Mouse (Mus musculus) hindbrain, embryonic 16.5 days (tissue): ENCODE measurements around the gene Spats2. TPM values are rescaled to one million over a fixed set of nuclear protein-coding genes. Genes with fewer than 3 reads are reported as not detected.
"Not testable (repeated sequence)": the region's sequence is repeated elsewhere in the genome, so short reads cannot be mapped to it uniquely, and the experiment has no call there.

Experiments
- ATAC-seq: fragments of 200-750 bp; cut with Nextera tagmentation; 2 replicates; pipeline ENCODE4 v1.8.0; 2017; ENCODE audit warnings: moderate TSS enrichment, moderate library complexity
- H3K27ac ChIP-seq: fragments of 300-500 bp; sonication (generic); 2 replicates; pipeline ENCODE4 v1.5.1; 2014; ENCODE audit warnings: low read depth, mild to moderate bottlenecking, control low read depth, low read length, moderate library complexity
- H3K27me3 ChIP-seq: fragments of 300-500 bp; sonication (generic); replicated peaks from 2 replicates; pipeline ENCODE4 v1.6.1; 2014; ENCODE audit warnings: low read length; ENCODE audit not compliant: control insufficient read depth, insufficient read depth
- H3K36me3 ChIP-seq: fragments of 300-500 bp; sonication (generic); 2 replicates; pipeline ENCODE4 v1.6.1; 2014; ENCODE audit warnings: mild to moderate bottlenecking, low read length, moderate library complexity, mixed read lengths; ENCODE audit not compliant: control insufficient read depth, insufficient read depth
- H3K4me1 ChIP-seq: fragments of 300-500 bp; sonication (generic); 2 replicates; pipeline ENCODE4 v1.6.1; 2014; ENCODE audit warnings: low read depth, low read length; ENCODE audit not compliant: control insufficient read depth, insufficient read depth
- H3K4me2 ChIP-seq: fragments of 300-500 bp; sonication (generic); 2 replicates; pipeline ENCODE4 v1.6.1; 2014; ENCODE audit warnings: mild to moderate bottlenecking, low read length, control low read depth, moderate library complexity
- H3K4me3 ChIP-seq: fragments of 300-500 bp; sonication (generic); 2 replicates; pipeline ENCODE4 v1.5.1; 2014; ENCODE audit warnings: mild to moderate bottlenecking, low read length, control low read depth, moderate library complexity
- H3K9ac ChIP-seq: fragments of 300-500 bp; sonication (generic); 2 replicates; pipeline ENCODE4 v1.6.1; 2014; ENCODE audit warnings: low read depth, mild to moderate bottlenecking, control low read depth, low read length, moderate library complexity
- H3K9me3 ChIP-seq: fragments of 300-500 bp; sonication (generic); 2 replicates; pipeline ENCODE4 v1.6.1; 2014; ENCODE audit warnings: mild to moderate bottlenecking, low read length, moderate library complexity; ENCODE audit not compliant: control insufficient read depth
- WGBS: fragments of 180-500 bp; shearing (Covaris S2); extraction: QIAGEN DNeasy Blood & Tissue Kit; methylation state at CpG from one replicate; pipeline ENCODE4 v1.1.7; 2014; 5-methylcytosine and 5-hydroxymethylcytosine counted together
- polyA plus RNA-seq: library from polyadenylated mRNA; unstranded; fragments of >200 nt; fragmentation: Nextera tagmentation; extraction: Ambion mirVana; gene quantifications from 2 replicates; pipeline ENCODE4 v1.2.1, GENCODE M21; 2015

Gene Spats2
- 23.8 and 28.8 TPM in 2 replicates for polyA plus RNA-seq

DNA sequence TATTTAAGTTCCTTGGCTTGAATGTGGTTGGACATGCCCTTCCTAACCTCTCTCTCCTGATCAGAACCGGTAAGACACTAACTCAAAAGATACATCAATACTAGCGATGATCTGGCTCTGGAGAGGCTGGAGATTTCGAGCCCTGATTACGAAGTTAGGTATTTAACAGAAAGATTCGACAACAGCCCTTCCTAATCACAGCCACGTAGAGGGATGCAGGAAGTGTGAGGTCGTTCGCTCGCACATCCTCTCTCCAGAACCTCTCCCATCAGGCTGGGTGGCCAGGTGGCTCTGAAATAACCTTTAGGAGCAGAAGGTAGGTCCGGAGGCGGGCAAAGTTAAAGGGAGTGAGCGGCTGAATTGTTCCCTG, at the start of gene Spats2:
TSS of gene Spats2 (plus strand) at position 206 of the 370 bp plus-strand sequence.
- H3K4me2 ChIP-seq = peak within 1 kb of the TSS; percentile 95
- H3K4me1 ChIP-seq = peaks cover 19% of the 10 kb centered on the region
- peak within 1 kb of the TSS; percentile 88 for H3K9ac ChIP-seq
- H3K27me3 ChIP-seq = no peaks in the 10 kb centered on the region
- peak within 1 kb of the TSS; percentile 73 for H3K4me3 ChIP-seq
- H3K9me3 ChIP-seq = no peaks in the 10 kb centered on the region
- 4% methylated on average over 12 of the region's 12 CpGs for WGBS
- no peak for ATAC-seq
- peak within 1 kb of the TSS; percentile 95 for H3K27ac ChIP-seq
- H3K36me3 ChIP-seq = no peaks in the 10 kb centered on the region

DNA sequence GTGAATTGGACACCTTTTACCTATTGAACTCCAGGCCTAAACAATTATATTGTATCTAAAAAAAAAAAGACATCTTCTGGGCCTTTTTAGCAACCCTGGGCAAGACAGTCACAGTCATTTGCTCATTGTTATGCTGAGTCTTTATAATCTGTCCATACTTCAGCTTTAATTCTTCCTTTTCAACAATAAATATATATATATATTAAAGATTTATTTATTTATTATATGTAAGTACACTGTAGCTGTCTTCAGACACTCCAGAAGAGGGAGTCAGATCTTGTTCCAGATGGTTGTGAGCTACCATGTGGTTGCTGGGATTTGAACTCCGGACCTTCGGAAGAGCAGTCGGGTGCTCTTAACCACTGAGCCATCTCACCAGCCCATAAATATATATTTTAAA, 49.7 kb upstream of the Spats2 start:
- not testable (repeated sequence) for H3K27ac ChIP-seq, H3K9me3 ChIP-seq, H3K36me3 ChIP-seq, ATAC-seq, H3K9ac ChIP-seq, H3K27me3 ChIP-seq, H3K4me2 ChIP-seq, H3K4me3 ChIP-seq
- peaks cover 13% of the 10 kb centered on the region for H3K4me1 ChIP-seq
- WGBS = 98% methylated on average over 3 of the region's 3 CpGs

DNA sequence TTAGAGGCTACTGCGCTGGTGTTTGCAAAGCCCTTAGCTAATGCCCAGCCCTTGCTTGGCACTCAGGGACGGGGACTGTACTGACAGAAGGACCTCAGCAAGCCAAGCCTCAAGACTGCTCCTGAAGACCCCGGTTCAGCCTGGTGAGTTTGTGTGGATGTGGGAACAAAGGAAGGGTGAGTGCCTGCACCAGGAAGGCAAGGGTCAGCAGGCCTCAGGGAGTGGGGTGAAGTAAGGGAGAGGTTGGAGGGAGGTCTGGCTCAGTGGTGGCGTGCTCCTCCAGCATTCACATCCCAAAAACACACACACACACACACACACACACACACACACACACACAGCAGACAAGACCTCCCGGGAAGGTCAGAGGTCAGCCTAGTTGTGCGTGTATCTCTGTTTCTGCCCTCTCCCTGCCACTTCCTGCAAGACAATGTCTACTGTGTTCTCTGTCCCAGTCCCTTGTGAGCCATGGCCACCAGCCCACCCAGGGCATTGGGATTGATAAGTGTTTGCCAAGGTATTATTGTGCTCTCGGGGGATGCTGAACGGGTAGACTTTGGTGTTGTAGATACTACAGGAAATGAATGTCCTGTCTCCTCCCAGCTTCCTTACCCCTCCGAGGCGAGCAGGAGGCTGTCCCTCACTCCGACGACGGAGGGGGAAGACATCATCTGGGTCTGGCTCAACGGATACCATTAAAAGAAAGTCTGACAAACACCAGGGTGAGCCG, 47.4 kb upstream of the Spats2 start:
- Histone ChIP-seq H3K4me3 (no peak overlapping the region), H3K4me2 (no peak overlapping the region), H3K9ac (no peak overlapping the region), H3K27me3 (no peaks in the 10 kb centered on the region), H3K36me3 (no peaks in the 10 kb centered on the region), H3K4me1 (peaks cover 13% of the 10 kb centered on the region), H3K9me3 (no peaks in the 10 kb centered on the region), H3K27ac (no peak overlapping the region)
- no peak for ATAC-seq
- WGBS = 82% methylated on average over 15 of the region's 15 CpGs

DNA sequence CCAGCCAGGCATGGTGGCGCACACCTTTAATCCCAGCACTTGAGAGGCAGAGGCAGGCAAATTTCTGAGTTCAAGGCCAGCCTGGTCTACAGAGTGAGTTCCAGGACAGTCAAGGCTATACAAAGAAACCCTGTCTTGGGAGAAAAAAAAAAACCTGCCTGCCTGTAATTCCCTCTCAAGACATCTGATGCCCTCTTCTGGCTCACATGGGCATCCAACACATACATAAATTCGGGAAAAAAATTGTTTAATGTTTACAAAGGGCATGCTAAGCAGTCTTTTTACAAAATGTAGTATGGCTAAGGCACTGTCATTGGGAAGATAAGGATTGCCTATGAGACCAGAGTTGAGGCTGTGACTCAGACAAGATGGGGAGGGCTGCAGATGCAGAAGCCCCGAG, 45.9 kb upstream of the Spats2 start:
- Histone ChIP-seq H3K4me1 (peaks cover 9% of the 10 kb centered on the region), H3K4me2 (no peak overlapping the region), H3K36me3 (no peaks in the 10 kb centered on the region), H3K27me3 (peaks cover 5% of the 10 kb centered on the region), H3K27ac (no peak overlapping the region), H3K4me3 (no peak overlapping the region), H3K9me3 (no peaks in the 10 kb centered on the region), H3K9ac (no peak overlapping the region)
- ATAC-seq = no peak
- 91% methylated on average over 3 of the region's 3 CpGs for WGBS

DNA sequence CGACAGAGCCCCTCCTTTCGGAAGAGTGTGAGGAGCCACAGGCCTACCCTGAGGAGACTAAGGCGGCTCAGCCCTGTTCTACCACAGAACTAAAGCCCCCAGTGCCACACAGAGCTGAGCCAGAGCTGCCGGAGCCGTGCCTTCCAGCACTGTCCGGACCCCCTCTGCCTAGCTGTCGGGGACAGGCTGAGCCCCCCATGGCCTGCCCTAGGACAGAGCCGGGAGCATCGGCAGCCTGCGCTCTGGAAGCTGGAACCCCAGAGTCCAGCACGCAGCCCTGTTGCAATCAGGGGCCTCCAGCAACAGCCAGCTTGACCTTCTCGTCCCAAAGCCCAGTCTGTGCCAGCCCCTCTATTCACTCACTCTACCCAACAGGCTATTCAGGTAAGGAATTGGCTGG, 43.4 kb upstream of the Spats2 start:
- ATAC-seq = no peak
- no peak overlapping the region for H3K4me3 ChIP-seq
- H3K4me1 ChIP-seq = no peaks in the 10 kb centered on the region
- H3K27ac ChIP-seq = no peak overlapping the region
- H3K9ac ChIP-seq = no peak overlapping the region
- H3K27me3 ChIP-seq = peaks cover 24% of the 10 kb centered on the region
- WGBS = 95% methylated on average over 12 of the region's 12 CpGs
- H3K9me3 ChIP-seq = no peaks in the 10 kb centered on the region
- no peaks in the 10 kb centered on the region for H3K36me3 ChIP-seq
- H3K4me2 ChIP-seq = no peak overlapping the region

DNA sequence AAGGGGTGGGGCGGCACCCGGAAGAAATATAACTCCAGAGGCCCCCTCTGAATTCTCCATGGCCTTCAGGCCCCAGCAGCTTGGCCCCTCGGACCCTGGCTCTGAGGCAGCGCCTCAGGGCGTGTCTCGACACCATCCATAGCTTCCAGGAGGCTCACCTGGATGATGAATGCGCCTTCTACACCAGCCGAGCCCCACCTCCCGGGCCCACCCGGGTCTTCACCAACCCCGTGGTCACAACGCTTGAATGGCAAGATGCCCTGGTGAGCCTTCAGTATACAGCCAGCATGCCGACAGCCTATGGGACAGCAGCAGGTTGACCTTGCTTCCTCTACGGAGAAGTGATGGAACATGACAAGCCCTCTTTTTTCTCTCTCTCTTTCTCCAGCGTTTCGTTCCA, 42.9 kb upstream of the Spats2 start:
- H3K4me3 ChIP-seq = no peak overlapping the region
- WGBS = 89% methylated on average over 15 of the region's 16 CpGs
- no peaks in the 10 kb centered on the region for H3K9me3 ChIP-seq
- no peaks in the 10 kb centered on the region for H3K4me1 ChIP-seq
- H3K9ac ChIP-seq = no peak overlapping the region
- no peak overlapping the region for H3K27ac ChIP-seq
- peaks cover 29% of the 10 kb centered on the region for H3K27me3 ChIP-seq
- H3K4me2 ChIP-seq = no peak overlapping the region
- H3K36me3 ChIP-seq = no peaks in the 10 kb centered on the region
- no peak for ATAC-seq

DNA sequence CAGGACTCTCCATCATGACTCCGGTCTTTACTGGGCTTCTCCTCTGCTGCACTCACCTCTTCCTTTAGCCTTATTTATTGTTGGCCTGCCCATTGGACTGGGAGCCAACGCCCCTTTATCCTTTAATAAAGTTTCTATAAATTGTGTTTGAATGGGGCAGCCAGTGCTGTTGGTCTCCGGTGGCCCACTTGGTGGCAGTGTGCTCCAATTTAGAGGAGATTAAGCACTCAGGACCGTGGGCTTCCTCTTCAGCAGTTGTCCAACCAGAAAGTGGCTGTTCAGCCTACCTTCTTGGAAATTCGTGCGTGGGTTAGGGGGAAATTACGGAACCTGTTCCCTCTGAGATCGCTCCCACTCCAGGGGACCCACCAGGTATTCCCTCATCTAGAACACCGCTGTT, 42.5 kb upstream of the Spats2 start:
- WGBS = 66% methylated on average over 9 of the region's 9 CpGs
- H3K4me1 ChIP-seq = peaks cover 3% of the 10 kb centered on the region; the same call in 1 of the 2 replicates
- peaks cover 29% of the 10 kb centered on the region for H3K27me3 ChIP-seq
- no peak for ATAC-seq
- no peaks in the 10 kb centered on the region for H3K36me3 ChIP-seq
- H3K27ac ChIP-seq = no peak overlapping the region
- H3K9ac ChIP-seq = no peak overlapping the region
- no peak overlapping the region for H3K4me3 ChIP-seq
- no peak overlapping the region for H3K4me2 ChIP-seq
- H3K9me3 ChIP-seq = no peaks in the 10 kb centered on the region

DNA sequence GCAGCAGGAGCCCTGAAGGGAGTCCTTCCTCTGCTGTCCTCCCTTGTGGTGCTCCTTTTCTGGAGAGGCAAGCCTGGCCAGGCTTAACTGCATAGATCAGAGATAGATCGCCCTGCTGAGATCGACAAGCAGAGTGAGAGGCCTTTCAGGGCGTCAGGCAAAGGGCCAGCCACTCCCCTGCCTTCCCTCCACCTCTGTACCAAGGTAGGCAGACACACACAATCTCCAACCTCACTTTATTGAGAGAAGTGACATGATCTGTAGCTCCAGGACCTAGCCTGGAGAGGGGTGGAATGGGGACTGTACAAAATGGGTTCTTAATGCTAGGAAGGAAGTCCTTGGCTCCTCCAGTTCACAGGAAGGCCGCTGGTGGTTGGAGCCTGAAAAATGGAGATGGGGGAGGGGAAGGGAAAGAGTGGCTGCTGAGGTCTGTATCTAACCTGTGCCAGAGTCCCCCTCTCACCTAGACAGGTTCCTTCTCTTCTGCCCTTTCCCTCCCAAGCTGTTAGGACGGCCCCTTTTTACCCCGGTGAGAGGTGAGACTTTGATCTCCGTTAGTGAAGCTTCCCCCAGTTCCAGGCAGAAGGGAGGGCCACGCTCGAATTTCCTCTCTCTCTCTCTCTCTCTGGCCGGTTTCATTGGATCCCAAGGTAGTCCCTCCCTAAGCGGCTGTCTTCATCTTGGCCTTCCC, 41.7 kb upstream of the Spats2 start:
- H3K36me3 ChIP-seq = no peaks in the 10 kb centered on the region
- H3K9ac ChIP-seq = no peak overlapping the region
- H3K4me2 ChIP-seq = no peak overlapping the region
- peaks cover 5% of the 10 kb centered on the region; the same call in 1 of the 2 replicates for H3K4me1 ChIP-seq
- no peak overlapping the region for H3K4me3 ChIP-seq
- H3K9me3 ChIP-seq = no peaks in the 10 kb centered on the region
- H3K27me3 ChIP-seq = peaks cover 34% of the 10 kb centered on the region
- no peak for ATAC-seq
- 18% methylated on average over 11 of the region's 11 CpGs for WGBS
- no peak overlapping the region for H3K27ac ChIP-seq

DNA sequence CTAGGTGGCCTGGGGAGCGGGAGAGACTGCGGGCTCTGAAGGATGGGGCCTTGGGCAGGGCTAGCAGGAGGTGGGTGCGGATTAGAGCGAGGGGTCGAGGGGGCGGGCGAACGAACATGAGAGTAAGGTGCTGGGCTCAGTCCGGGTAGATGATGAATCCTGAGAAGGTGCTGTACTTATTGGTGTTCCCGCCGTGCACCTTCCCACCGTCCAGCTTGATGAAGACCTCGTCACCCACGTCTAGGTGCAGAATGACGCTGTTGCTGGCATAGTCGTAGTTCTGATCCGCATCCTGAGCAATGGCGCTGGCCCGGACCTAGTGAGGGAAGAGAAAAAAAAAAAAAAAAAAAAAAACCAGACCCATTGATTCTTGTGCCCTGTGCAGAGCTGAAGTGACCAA, 41.1 kb upstream of the Spats2 start:
- 14% methylated on average over 19 of the region's 19 CpGs for WGBS
- ATAC-seq = no peak
- no peaks in the 10 kb centered on the region for H3K9me3 ChIP-seq
- H3K27me3 ChIP-seq = peaks cover 39% of the 10 kb centered on the region
- H3K4me2 ChIP-seq = no peak overlapping the region
- H3K4me1 ChIP-seq = peaks cover 5% of the 10 kb centered on the region; the same call in 1 of the 2 replicates
- no peak overlapping the region for H3K9ac ChIP-seq
- no peaks in the 10 kb centered on the region for H3K36me3 ChIP-seq
- H3K27ac ChIP-seq = no peak overlapping the region
- no peak overlapping the region for H3K4me3 ChIP-seq
